Mouse (Mus musculus): ENCODE results near the gene Man2a1.

The Man2a1 gene

DNA sequence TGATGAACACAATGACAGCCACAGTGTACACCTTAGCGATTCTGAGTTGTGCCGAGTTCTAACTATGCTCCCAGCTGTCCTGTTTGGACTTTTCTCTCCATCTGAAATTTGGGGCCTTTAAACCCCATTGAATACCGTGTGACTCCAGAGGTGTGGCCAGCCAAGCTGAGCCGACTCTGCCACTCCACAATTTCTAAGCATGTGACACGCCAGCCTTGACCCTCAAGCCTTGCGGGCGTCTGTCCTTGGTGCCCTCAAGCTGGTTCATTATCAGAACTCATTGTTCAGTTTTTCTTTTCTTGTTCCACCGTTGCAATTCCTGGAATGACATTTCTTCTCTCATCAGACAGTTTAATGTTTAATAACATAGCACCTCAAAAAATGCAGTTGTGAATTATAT, 98.0 kb downstream of the Man2a1 start:
- DNase-seq (ENCODE audit: low read depth, low spot score), result no peak

- no peak for DNase-seq (ENCODE audit: low read depth, low spot score)
Measured at GRCm38 (mm10) chr17:64703649-64704230, 103.2 kb downstream of the Man2a1 start.

GRCm38 (mm10) chr17:64707529-64707928, 107.0 kb downstream of the Man2a1 start:
- DNase-seq (ENCODE audit: low read depth, low spot score), result no peak

DNA sequence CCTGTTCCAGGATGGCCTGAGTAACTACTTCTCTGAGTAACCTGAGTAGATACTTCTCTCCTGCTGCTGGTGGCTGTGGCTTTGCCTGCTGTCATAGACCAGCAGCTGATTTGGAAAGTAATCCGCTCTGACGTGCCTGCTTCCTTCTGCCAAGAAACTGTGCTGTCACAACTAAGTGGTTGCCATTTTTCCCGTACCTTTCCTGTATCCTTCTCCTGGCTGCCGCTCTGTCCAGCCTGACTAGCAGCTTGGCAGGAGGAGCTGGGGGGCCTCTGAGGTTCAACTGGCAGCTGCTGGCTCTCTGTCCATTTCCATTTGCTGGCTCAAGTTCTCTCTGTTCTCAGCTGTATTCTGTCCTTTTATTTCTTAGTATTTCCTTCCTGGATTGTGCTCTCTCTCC, 115.8 kb downstream of the Man2a1 start:
- DNase-seq (ENCODE audit: low read depth, low spot score), result no peak

- no peak for DNase-seq (ENCODE audit: low read depth, low spot score)
Measured at GRCm38 (mm10) chr17:64719760-64720159, 119.2 kb downstream of the Man2a1 start.

DNA sequence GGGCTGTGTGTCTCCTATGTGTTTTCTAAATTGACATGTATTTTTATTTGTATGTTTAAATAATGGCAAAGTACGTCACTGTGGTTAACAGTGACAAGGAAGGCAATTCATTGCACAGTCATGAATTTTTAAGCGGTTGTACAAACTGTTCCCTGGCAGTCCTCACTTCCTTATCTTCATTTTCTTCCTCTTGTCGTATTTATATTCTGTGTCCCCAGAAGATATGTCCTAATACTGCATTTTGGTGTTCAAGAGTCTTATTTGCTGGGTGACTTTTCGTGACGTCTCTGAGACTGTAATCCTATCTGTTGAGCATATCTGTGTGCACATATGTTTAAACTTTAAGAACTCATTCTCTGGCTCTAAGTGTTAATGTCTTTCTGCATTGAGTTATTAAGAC, 120.6 kb downstream of the Man2a1 start:
- no peak for DNase-seq (ENCODE audit: low read depth, low spot score)

- no peak for DNase-seq (ENCODE audit: low read depth, low spot score)
Measured at GRCm38 (mm10) chr17:64723162-64723561, 122.6 kb downstream of the Man2a1 start.

DNA sequence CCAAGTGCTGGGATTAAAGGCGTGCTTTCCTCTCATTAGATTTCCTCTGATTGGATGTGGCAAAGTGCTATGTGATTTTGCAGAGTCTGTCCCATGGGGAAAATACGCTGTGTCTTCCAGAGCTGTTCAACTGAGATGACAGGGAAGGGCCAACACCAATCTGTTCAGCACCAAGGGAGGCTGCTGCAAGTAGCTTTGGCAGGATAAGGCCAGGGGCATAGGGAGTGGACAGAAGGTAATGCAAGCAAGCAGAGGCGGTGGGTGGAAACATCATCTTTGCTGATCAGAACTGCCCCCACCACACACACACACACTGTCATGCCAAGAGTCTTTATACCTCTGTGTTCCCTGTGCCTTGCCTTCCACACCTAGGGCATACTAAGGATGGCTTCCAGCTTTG, 124.7 kb downstream of the Man2a1 start:
- DNase-seq (ENCODE audit: low read depth, low spot score), result no peak

- no peak for DNase-seq (ENCODE audit: low read depth, low spot score)
Measured at GRCm38 (mm10) chr17:64726032-64726431, 125.5 kb downstream of the Man2a1 start.

- DNase-seq (ENCODE audit: low read depth, low spot score), result no peak
Measured at GRCm38 (mm10) chr17:64735492-64735891, 135.0 kb downstream of the Man2a1 start.

DNA sequence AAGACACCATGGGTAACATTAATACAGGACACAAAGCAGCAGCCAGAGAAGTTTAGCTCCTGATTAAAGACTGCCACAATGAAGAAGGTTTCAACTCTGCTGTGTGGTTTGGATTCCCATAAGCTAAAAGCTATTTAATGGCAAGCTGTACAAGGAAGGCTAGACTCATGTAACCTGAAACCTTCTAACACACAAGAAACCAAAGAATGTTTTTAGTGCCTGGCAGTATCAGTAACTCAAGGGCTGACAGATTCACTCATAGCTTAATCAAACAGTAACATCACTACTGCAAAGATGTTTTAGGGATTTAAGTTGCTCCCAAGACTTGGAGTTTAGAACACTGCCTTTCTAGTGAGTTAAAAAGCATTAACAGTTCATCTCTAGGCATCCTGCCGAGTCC, 137.4 kb downstream of the Man2a1 start:
- no peak for DNase-seq (ENCODE audit: low read depth, low spot score)

DNA sequence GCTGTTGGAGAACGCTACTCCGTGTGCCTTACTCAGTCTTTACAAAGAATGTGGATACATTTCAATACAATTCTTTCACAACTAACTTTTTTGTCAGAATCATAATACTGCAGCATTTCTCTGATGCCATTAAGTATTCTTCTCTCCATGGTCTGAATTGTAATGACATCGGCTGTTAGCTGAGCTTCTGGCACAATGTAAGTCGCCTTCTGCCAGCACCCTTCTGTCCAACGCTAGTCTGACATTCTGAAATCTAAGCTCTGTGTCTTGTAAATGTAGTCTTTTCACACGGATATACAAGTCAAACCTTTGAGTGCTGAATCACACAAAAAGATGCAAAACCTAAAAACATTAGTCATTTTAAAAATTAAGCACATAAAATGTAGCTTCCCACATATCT, 138.6 kb downstream of the Man2a1 start:
- DNase-seq (ENCODE audit: low read depth, low spot score), result no peak

- no peak for DNase-seq (ENCODE audit: low read depth, low spot score)
Measured at GRCm38 (mm10) chr17:64742715-64743605, 142.4 kb downstream of the Man2a1 start.

DNA sequence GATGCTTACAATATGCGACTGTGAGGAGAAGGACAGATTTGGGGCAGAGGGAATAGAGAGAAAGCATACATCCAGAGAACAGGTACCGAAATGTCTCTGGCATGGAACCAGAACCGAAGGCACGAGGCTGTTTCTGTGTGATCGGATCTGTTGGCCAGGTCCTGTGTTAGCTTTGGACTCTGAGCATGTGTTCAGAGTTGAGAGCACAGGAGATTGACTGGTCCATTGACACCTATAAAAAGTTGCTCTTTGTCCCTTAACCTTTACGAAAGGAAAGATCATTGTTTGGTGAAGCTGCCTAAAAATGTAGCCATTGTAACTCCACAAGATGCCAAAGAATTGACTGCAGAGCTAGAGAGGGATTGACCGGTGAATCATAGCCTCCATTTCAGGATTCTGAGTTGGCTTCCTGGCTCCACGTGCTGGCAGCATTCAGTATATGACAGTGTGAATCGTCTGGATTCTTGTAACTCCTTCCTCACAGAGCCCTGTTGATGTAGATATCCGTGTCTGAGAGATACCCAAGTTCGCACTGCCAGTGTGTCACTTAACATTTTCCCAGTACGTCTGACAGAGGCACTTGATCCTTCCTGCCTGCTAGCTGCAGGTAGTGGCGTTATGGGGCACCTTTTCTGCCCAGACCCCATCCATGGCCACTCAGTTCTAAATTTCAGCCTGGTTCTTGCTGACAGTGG, 143.2 kb downstream of the Man2a1 start:
- no peak for DNase-seq (ENCODE audit: low read depth, low spot score)

- no peak for DNase-seq (ENCODE audit: low read depth, low spot score)
Measured at GRCm38 (mm10) chr17:64746637-64747225, 146.2 kb downstream of the Man2a1 start.

- DNase-seq (ENCODE audit: low read depth, low spot score), result no peak
Measured at GRCm38 (mm10) chr17:64747461-64747860, 146.9 kb downstream of the Man2a1 start.

GRCm38 (mm10) chr17:64748131-64748530, 147.6 kb downstream of the Man2a1 start:
- DNase-seq (ENCODE audit: low read depth, low spot score), result no peak

DNA sequence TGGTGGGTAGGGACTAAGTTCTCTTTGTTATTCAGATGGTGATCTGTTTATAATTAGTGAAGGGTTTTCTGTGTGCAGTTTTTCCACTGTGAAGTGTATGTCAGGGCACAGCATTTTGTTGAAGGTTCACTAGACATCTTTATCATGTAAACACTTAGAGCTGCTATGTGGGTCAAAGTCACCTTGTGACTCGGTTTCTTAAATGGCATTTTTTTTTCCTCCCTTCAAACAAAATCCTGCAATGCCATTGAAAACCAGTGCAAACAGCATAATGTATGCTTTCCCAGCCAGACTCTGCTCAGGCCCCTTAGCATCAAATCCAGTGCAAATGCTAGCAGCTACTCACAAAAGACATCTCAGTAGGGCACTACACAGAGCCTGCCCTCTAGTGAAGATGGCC, 148.6 kb downstream of the Man2a1 start:
- no peak for DNase-seq (ENCODE audit: low read depth, low spot score)

DNA sequence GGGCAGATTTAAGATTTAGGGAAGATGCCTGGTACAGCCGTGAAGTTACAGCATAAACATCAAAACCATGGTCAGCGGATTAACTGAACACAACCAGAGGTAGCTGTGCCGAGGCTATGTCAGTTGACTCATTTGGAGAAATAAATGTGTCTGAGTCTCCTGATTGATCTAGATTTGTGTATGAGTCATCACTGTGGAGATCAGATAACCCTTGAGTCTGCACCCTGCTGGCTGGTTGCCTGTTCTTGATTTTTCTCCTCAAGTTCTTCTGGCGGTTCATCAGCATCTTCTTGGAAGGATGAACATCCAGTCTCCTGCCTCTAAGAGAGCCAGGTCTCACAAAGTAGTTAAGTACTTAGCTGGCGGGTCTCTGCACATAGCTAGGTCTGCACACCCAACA, 150.7 kb downstream of the Man2a1 start:
- DNase-seq (ENCODE audit: low read depth, low spot score), result no peak

DNA sequence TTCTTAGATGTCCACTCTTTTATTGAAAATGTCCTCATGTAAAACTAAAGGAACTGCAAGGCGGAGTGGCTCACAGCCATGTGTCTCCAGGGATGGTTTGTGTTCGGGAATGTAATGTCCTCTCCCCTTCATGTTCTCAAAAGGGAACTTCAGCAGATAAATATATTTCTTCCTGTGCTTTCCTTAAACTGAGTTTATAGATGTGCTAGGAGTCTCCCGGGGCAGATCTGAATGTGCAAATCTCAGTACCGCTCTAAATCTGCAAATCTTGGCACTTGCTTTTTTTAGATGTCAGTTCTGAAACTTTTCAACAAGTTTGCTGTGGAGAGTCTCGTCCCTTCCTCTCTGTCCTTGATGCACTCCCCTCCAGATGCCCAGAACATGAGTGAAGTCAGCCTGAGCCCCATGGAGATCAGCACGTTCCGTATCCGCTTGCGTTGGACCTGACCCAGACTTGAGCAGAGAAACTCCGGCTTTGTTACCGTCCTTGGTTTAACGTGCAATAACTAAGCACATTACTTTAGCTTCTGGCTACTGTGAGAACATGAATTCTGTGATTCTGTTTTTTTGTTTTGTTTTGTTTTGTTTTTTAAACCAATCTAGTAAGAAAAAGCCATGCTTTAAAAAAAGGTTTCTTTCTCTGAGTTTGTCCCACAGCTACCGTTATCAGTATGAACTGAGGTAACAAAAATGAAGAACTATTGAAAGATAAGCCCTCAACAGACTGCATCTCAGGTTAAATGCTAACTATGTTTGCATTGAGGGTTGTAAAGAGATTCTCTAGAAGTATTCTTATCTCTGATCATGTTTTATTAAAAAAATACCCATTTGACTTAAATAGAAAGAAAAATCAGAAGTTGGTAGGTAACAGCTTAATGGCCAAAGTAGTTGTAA, 151.8 kb downstream of the Man2a1 start:
- DNase-seq (ENCODE audit: low read depth, low spot score), result no peak

DNA sequence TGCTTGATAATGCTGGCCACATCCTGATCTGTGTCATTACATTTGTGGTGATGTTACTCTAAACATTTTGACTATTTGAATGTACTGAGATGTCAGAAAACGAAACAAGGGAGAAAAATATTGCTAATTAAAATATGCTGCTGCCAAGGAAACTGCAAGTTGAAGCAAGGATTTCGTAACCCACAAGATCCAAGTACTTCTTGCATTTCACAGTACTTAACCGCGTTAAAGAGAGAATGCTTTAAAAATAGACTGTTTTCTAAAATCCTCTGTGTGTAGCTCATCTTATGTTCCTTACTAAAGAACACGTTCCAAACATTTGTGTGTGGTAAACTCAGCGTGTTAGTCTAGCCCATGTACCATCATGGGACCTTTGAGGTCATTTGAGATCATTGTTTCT, 153.0 kb downstream of the Man2a1 start:
- no peak for DNase-seq (ENCODE audit: low read depth, low spot score)

Measured in retina, postnatal 7 days (tissue).